Mouse (Mus musculus) left cerebral cortex, postnatal 4 days (tissue): Measurements from ENCODE around the gene Gm10382. TPM values are rescaled to one million over a fixed set of nuclear protein-coding genes. Genes with fewer than 3 reads are reported as not detected.
"Not testable (repeated sequence)": the region's sequence is repeated elsewhere in the genome, so short reads cannot be mapped to it uniquely, and the experiment has no call there.

ENCODE experiments used
- DNase-seq: peaks from one replicate; pipeline ENCODE4 v3.0.0-alpha.2; 2022
- intact Hi-C: fragments of 180-260 bp; cut with DNase I; formaldehyde crosslinking; loops from one replicate; pipeline ENCODE4 v1.15.1; 2025
- total RNA-seq, 2 experiments: library from RNA; stranded (reverse); gene quantifications; 2 replicates each; pipeline ENCODE4 v1.2.3; 2021

The Gm10382 gene
- total RNA-seq, 2 experiments from 2014 or later: 0.48 to 0.52 TPM

DNA sequence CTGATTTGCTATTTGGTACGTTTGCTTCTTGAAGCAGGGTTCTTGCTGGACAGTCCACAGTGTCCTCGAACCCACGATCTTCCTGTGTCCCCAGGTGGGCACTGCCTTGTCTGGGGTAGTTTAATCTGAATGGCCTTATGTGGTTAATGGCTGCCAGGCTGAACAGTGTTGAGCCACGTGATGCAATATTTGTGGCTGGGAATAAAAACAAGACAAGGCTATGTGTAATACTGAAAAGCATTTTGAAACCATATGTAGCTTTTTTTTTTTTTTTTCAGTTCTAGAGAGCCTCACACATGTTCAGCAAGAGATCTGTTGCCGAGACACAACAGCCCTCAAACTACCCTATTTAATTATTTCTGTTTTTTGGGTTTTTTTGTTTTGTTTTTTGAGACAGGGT lies 21.0 kb upstream of the Gm10382 start:
- intact Hi-C loops: loop anchor here (5.0 kb wide), 1 partner anchor 96 kb away; no protein-coding TSS in a partner anchor
- DNase-seq: no peak

DNA sequence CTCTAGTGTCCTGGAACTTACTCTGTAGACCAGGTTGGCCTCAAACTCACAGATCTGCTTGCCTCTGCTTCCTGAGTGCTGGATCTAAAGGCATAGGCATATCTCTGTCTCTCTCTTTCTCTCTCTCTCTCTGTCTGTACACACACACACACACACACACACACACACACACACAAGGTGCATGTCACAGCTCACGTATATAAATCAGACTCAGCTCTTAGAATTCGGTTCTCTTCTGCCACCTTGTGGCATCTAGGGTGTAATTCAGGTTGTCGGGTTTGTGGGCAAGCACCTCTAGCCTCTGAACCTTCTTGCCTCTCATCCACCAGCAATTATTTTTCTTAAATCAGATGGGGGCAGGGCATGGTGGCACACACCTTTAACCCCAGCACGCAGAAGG lies 20.6 kb upstream of the Gm10382 start:
- peak; percentile 49 for DNase-seq
- intact Hi-C loops: loop anchor here (5.0 kb wide), 1 partner anchor 96 kb away; no protein-coding TSS in a partner anchor

DNA sequence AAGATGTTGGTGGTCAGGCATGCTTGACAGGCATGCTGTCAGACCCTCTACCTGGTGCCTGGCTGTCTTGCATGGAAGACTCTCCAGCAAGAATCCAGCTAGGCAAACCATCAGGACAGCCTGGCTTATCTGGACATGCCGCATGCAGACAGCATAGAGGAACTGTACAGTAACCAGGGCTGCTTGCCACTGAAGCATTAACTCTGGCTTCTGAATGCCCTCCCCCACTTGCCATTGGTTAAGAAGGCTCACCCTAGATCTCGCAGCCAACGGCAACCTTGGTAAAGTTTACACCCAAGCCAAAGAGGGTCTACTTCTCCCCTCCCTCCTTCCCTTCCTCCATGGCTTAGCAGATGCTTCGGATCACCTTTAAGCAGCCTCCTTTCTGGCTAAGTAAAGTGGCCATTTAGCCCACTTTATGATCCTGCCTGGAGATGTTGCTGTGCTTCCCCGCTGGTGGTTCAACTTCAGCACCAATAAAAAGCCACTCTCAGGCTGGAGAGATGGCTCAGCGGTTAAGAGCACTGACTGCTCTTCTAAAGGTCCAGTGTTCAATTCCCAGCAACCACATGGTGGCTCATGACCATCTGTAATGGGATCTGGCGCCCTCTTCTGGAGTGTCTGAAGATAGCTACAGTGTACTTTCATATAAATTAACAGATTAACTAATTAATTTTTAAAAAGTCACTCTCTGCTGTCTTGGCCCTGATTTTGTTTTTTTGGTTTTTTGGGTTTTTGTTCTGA lies 18.0 kb upstream of the Gm10382 start:
- intact Hi-C loops: no loop called here
- DNase-seq: no peak

DNA sequence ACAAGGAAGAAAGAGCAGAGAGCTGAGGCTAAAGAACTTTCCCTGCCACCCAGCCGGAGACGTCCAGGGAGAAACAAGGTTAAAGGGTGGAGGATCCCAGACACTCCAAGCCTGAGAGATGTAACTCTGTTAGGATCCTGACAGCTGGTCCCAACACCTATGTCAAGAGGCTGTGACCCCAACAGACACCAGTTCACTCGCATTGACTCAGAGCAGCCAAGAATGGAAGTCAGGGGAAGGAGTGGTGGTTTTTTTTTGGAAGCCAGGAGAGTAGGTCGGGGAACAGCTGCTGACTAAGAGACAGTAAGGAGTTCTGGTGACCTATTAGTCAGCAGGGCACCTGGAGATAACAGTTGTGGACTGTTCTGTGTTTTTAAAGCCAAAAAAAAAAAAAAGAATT lies 17.1 kb upstream of the Gm10382 start:
- no peak for DNase-seq
- intact Hi-C loops: no loop called here

DNA sequence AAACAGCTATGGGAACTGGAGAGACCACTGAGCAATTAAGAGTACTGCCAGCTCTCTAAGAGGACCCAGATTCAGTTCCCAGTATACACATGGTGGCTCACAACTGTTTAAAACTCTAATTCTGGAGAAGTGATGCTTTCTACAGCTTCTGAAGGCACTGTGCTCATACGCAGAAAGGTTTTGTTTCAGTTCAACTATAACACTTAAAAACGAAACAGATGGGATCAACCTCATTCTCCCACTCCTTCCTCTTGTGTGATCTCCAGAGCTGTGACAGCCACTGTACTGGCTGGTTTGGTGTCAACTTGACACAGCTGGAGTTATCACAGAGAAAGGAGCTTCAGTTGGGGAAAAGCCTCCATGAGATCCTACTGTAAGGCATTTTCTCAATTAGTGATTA lies 13.3 kb upstream of the Gm10382 start:
- DNase-seq: no peak
- intact Hi-C loops: no loop called here

DNA sequence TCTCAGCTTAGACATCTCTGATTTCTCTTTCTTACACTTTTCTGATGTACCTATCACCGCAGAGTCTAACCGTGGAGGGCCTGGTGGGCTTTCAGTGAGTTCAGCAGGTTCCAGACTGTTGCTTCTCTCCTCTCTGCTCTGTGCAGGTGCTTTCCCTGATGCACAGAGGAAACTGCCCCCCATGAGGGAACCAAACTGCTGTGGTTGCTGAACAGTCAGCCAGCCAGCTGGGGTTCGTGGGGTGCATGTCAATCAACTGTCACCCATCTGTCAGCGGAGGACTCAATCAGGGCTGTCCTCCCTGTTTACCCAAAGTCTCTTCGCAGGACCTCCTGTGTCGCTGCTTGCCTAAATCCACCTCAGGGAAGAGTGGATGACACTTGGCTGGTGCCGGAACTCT lies 11.9 kb upstream of the Gm10382 start:
- DNase-seq: no peak
- intact Hi-C loops: no loop called here

DNA sequence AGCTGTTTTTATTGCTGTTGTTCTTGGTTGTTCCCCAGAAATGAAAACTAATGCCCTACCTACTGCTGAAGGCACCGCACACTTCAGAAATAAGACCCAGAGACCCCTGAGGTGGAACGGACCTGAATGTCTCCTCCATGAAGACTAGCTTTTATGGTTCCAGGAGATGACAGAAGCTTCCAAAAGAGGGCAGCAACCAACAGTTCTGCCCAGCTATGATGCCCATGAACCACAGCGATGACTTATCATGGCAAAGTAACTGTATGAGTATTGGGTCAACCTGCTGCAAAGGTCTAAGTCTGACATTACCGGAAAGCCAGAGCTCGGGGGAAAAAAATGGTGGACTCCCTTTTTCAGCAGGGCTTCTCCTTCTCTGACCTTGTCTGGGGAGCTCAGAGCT lies 10.2 kb upstream of the Gm10382 start:
- intact Hi-C loops: no loop called here
- DNase-seq: no peak

DNA sequence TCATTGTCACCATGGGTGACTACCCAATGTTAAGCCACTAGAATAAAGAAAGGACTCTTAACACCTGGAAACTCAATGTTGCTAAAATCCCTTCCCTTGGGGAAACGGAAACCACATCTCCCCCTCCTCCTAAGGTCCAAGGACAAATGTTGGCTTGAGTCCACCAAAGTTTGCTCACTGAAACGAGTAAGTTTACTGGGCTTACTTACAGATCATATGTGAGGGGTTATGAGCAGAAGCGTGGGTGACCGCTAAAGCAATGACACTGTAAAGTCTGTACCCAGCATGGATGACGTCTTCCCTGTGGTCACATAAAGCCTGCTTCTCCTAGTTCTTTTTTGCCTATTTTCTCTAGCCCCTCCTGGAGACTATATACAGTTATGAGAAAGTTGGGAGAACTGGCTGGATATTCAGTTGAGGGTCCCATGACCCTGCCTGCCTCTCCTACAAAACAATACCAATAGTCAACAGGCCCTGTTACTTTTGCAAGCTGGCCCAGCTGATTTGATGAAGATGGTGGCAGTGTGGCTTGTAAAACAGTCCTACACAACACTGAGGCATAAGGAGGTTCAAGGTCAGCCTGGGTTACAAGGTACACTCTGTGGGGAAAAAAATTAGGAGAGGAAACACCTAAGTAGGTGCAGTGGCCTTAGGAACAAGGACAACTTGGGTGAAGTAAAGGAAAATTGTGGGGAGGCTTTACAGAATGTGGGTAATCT lies 7.0 kb upstream of the Gm10382 start:
- DNase-seq: no peak
- intact Hi-C loops: no loop called here

DNA sequence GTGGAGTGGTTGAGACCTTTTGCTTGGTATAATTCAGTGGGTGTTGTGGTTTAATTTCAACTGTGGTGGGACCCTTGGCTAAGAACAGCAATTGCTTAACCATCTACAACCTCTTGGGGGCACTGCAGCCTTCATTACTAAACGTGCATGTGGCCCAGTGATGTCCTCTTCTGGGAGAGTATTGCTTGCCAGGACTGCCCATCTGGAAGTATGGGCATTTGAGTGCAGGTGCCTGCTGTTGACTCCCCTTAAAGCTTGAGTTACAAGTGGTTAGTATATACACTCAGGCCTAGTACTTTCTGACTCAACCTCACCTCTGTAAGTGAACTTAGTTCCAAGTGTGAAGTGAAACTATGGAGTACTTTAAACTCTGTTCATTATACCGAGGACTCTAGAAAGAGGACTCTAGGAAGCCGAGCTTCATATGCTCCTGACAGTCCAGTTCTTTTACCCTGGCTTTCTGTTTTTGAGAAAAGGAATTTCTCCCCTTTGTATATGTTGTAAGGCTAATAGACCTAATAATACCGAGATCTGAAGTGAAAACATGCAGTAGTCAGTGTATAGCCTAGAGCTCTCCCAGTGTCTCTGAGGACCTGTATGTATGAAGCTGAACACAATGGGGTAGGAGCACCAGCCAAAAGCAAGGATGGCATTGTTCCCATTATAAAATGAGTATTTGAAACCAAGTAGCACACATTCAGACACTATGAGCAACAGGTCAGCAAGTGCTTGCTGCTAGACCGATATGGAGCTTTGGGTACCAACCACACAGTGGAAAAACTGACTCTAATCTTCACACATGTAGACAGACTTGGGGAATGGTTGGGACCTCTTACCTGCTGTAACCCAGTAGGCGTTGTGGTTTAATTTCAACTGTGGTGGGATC lies 6.2 kb upstream of the Gm10382 start:
- peak; percentile 63 for DNase-seq
- intact Hi-C loops: no loop called here

DNA sequence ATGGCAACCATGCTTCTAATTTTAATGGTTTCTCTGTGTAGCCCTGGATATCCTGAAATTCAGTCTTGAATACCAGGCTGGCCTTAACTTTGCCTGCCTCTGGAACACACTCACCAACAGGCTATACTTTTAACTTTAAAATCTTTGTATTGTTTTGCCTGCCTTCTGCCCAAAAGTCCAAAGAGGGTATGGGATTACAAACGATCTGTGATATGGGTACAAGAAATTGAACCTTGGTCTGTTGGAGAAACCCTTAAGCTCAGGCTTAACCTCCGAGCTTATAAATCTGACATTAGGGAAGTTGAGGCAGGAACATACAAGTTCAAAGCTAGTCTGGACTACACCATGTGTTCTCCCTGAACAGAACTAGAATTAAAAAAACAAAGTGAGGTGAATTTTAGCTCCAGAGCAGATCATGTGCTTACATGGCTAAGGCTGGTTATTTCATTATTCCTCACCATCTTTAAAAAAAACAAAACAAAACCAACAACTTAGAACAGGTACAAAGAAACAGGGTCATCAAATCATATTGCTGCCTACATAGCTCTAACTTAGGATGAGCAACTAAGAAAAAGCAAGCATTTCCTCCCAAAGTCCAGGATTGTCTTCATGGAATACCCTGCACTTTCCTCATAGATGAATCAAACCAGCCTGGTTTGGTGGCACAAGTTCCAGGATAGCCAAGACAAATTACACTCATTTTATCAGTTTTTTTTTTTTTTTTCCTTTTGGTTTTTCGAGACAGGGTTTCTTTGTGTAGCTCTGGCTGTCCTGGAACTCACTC lies 5.3 kb upstream of the Gm10382 start:
- no peak for DNase-seq
- intact Hi-C loops: no loop called here

DNA sequence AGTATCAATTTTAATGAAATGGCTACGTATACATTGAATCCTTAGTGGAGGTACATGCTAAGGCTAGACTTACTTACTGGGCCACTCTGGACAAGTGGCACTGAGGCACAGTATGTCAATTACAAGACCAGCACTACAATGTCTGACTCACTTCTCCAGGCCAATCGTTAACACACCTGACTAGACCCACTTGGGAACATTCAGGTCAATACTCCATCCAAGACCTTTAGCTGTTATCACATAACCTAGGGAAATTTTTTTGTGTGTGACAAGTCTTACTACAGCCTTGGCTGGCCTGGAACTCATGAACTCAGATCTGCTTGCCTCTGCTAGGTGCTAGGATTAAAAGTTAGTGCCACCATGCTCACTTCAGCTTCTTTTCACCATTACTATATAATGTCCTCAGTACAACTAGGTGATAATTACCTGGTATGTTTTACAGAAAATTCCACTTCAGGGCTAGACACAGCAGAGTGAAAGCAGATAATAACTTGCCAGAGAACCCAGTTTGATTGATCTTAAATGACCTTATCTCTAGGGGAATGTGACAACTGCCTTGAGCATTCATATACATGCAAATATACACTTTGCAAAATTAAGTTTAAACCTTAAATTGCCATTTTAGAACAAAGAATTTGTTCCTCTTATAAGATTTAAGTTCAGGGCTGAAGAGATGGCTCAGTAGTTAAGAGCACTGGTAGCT lies 4.5 kb upstream of the Gm10382 start:
- no peak for DNase-seq

DNA sequence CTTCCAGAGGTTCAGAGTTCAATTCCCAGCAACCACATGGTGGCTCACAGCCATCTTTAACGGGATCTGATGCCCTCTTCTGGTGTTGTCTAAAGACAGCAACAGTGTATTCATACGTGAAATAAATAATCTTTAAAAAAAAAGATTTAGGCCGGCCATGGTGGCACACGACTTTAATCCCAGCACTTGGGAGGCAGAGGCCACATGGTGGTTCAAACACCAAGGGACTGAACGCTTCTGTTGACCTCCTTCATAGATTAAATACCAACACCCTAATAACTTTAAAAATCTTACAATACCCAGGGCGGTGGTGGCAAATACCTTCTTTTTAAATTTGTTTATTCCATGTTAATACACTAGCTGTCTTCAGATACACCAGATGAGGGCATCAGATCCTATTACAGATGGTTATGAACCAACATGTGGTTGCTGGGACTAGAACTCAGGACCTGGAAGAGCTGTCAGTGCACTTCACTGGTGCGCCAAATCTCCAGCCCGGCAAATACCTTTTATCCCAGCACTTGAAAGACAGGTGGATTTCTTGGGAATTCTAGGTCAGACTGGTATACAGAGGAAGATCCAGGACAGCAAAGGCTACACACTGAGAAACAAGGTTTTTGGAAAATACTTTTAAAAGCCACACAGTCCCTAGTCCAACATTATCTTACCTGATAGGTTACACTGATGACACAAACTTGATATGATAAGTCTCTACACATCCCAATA lies 3.7 kb upstream of the Gm10382 start:
- intact Hi-C loops: no loop called here
- DNase-seq: no peak

More for the DNA sequence above, 4.5 kb upstream of the Gm10382 start:
- intact Hi-C loops: no loop called here

DNA sequence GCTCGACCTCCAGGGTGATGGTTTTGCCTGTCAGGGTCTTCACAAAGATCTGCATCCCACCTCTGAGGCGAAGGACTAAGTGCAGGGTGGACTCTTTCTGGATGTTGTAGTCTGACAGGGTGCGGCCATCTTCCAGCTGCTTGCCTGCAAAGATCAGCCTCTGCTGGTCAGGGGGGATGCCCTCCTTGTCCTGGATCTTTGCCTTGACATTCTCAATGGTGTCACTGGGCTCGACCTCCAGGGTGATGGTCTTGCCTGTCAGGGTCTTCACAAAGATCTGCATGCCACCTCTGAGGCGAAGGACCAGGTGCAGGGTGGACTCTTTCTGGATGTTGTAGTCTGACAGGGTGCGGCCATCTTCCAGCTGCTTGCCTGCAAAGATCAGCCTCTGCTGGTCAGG lies 1.8 kb upstream of the Gm10382 start:
- DNase-seq: not testable (repeated sequence)

DNA sequence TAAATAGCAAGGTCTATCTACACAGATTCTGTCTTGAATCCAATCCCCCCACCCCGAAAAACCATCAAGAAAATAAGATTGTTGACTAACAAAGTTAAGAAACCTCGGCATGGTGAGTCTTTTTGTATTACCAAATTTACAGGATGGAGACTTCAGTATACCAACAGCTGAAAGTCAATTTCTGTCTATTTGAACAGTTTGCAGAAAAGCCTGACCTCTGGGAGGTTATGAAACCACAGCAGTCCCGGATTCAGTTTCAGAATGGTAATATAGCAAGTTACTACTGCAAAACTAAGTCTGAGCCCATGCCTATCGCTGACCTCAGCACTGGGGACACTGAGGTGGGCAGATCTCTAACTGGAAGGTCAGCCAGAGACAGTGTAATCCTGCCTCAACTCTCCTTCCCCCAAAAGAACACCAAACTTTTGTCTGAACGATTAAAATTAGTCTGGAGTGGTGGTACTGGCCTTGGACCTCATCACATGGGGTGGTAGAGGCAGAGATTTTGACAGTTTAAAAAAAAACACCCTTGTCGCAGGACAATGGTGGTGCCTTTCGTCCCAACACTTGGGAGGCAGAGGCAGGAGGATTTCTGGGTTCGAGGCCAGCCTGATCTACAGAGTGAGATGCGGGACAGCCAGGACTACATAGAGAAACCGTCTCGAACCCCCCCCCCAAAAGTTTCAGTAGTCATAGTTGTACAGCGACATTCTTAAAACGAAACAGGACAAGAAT lies 597 bp upstream of the Gm10382 start:
- no peak for DNase-seq
- intact Hi-C loops: no loop called here

More for the DNA sequence above, 1.8 kb upstream of the Gm10382 start:
- intact Hi-C loops: not testable (repeated sequence)

DNA sequence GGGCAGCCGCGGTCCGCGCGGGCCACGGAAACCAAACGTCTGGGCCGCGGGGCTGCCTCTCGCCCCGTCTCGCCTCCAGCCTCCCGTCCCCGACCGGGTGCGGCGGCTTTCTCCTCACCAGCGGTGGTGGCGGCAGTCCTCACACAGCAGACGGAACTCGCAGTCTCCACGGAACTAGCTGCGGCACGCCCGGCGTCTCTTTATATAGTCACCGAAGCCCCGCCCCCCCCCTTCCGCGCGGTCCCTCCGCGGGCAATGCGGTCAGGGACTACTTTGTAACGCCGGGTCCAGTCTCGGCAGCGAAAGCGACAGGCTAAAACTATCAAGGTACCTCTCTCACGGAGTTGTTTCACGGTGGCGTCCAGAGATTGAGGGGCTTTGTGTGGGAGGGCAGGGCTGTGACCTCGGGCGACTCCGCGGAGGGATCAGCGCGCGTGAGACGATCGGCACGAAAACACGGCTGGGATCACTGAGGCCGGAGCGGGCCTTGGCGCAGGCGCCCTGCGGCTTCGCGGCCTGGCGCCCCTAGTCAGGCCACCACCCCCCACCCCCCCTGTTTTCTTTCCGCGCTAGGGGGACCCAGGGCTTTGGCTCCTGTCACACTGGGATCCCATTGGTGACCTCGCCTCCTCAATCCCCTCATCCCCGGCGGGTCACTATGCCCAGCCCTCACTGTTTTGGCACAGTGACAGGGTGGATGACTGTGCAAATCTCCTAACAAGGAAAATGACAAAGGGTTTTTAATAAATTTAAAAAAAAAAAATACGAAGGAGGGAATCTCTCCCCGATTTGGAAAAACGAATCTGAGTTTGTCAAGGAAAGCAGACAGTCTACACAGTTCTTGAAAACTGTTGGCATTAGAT lies 688 bp downstream of the Gm10382 start, which contains the start of gene Ubc:
Gene Ubc, minus strand, starts transcription at position 624 of the 863 bp plus-strand sequence.
- intact Hi-C loops: no loop called here

DNA sequence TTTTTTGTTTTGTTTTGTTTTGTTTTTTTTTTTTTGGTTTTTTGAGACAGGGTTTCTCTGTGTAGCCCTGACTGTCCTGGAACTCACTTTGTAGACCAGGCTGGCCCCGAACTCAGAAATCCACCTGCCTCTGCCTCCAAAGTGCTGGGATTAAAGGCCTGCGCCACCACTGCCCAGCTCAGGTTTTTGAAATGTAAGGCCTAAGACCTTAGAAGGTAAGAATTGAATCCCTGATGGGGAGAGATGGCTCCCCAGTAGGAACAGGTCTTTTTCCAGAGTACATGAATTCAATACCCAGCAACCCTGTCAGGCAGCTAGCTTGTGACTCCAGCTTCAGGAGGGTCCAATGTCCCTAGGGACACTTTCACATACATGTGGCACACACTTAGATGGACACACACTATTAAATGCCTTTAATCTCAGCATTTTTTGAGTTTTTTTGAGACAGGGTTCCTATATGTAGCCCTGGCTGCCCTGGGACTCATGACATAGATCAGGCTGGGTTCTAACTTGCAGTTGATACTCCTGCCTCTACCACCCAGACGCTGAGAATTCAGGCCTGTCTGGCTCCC lies 1.9 kb downstream of the Gm10382 start:
- intact Hi-C loops: no loop called here
- no peak for DNase-seq

More for the DNA sequence above, 688 bp downstream of the Gm10382 start, which contains the start of gene Ubc:
- peak; percentile 86 for DNase-seq

DNA sequence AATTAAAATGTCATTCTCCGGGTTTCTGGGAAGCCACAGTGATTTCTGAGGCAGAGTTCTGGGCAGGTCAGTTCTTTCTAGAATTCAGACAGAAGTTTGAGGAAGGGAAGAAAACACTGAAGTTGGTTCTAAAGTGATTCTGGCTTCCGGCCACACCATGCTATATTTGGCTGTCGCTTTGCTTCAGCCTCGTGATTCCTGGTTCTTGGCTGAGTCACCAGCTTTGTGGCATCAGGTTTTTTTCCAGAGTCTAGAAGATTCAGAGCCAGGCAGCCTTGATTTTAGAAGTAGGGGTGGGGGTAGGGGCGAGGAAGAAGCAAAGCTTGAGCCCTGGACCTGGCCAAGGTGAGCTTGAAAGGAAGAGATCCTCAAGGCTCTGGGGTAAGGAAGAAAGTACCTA lies 2.5 kb downstream of the Gm10382 start:
- intact Hi-C loops: no loop called here
- DNase-seq: peak; percentile 58
